Mouse (Mus musculus) gastrocnemius, postnatal 36 days (tissue): Measurements from ENCODE around the gene Mllt3. TPM values are rescaled to one million over a fixed set of nuclear protein-coding genes. Genes with fewer than 3 reads are reported as not detected.

Experiments used
- DNase-seq, 2 experiments: peaks; one replicate each; pipeline ENCODE4 v3.0.0; 2022
- intact Hi-C: fragments of 180-260 bp; cut with DNase I; formaldehyde crosslinking; loops from one replicate; pipeline ENCODE4 v1.15.1; 2025
- total RNA-seq, 2 experiments: library from RNA; stranded (reverse); gene quantifications; 2 replicates each; pipeline ENCODE4 v1.2.3; 2021

The Mllt3 gene
- total RNA-seq, 2 experiments from 2014 or later = 92.2 to 94.5 TPM

DNA sequence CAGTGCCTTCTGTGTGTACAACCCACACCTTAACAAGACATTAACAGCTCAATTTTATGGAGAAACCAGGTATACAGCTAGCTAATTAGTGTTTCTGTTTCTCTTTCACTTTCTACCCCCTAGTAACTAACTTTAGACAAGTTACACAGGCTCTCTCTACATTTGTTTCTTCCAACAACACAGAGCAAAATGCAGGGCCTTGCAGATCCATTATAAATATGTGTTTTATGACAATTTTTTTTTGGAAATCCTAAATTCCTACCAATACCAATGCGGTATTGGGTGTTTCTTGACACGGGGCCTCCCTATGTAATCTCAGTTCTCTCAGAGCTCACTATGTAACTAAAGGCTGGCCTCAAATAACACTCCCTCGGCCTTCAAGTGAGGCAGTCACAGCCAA is 139.7 kb downstream of the Mllt3 start:
- intact Hi-C loops = no loop called here
- no peak for DNase-seq

DNA sequence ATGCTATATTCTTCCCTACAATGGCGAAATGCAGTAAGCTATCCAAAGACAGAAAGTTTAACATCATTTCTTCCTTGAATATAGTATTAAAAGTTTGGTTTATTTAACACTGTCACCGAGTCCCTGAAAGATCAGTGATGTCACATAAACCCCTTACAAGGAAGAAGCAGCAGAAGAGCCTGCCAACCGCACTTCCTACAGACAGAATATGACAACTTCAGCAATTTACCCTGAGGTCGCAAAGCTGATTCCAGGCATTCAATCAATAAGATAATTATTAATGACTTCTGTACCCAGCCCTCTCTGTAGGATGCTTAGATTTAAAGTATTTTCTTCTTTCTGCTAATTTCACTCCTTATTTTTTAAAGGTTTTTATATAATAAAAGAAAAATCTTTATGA is 140.2 kb downstream of the Mllt3 start:
- intact Hi-C loops = no loop called here
- no peak for DNase-seq

DNA sequence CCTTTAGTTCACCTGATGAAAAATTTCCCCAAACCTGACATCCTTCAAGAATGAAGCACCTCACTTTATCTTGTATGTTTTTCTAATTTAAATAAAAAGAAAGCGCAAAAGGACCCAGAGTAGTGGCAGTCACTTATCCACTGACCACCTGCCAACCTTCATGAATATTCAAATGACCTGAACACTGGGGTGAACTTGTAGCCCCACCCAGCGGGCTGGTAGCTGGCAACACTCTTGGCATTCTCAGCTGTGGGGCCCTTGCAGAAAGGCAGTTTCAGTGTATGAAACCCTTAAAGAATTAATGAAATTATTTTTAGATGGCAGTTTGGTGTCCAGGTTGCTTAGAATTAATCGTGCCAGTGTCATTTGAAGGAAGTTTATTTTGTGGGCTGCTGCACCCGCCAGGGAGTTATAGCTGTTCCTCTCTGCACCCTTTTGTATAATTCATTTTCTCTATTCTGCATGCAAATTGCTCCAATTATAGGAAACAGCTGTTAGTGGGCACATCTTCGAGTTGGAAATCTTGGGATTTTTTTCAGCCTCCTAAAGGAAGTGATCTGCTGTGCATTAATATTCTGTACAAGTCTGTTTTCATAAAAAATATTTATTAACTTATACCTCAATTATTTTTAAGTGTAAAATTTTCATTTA is 149.8 kb downstream of the Mllt3 start:
- no peak for DNase-seq
- intact Hi-C loops = no loop called here

DNA sequence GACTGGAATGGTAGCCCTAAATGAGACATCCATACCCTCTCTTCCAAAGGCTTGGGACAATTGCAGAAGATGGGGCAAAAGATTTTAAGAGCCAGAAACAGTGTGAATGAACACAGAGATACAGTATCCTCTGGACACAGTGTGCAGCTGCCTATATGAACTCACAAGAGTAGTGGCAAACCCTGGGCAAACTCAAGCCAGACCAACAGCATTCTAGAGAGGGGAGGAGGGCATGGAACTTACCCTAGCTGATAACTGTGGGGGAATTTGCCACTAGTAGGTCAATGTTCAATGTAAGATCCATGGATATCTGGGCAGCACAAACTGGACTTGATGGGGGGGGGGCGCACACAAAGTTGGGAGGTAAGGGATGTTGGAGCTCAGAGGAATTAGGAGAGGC is 151.2 kb downstream of the Mllt3 start:
- DNase-seq = no peak
- intact Hi-C loops = no loop called here

DNA sequence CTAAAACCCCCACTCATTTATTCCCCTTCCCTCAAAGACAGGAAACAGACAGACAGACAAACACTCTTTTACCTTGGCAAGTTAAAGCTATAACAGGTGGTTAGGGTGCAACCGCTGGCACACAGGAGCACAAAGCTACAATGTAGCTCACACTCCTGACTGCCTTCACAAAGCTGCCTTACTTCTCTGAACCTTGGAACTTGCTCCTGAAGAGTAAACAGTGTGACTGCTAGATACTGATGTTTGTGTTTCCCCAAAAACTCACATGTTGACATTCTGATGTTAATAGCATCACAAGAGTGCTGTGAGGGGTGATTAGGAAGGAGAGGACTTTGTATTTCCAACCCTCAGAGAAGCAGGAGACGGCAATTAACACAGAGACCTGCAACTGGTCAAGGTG is 151.6 kb downstream of the Mllt3 start:
- no peak for DNase-seq
- intact Hi-C loops = no loop called here

DNA sequence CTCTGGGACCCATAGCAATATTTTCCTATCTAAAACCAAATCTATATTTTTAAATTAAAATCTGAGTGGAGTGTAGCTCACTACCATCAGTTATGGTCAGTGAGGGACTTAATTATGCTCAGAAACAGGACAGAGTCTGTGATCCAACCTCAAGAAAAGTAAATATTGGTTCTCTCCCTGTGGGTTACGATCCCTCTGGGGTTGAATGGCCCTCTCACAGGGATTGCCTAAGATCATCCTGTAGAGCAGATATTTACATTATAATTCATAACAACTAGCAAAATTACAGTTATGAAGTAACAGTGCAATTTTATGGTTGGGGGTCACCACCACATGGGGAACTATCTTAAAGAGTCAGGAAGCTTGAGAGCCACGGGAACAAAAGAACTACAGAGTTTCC is 152.9 kb downstream of the Mllt3 start:
- intact Hi-C loops = no loop called here

DNA sequence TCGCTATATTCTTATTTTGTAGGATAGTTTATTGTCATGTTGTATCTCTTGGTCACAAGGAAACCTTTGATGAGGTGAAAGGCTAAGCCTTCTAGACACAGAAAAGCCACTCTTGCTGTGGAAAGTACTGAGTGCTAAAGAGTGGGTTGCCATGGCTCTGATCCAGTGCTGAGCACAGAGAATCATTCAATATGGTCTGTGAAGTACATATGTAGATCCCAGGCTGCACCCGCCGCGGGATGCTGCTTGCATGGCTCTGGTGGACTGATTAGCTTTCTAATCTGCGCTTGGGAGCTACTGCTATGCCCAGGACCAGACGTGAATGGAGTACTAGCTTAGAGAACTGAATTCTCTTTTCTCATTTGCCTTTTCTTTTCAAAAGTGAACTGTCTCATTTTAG is 154.5 kb downstream of the Mllt3 start:
- intact Hi-C loops = no loop called here

More for the DNA sequence above, 152.9 kb downstream of the Mllt3 start:
- no peak for DNase-seq

DNA sequence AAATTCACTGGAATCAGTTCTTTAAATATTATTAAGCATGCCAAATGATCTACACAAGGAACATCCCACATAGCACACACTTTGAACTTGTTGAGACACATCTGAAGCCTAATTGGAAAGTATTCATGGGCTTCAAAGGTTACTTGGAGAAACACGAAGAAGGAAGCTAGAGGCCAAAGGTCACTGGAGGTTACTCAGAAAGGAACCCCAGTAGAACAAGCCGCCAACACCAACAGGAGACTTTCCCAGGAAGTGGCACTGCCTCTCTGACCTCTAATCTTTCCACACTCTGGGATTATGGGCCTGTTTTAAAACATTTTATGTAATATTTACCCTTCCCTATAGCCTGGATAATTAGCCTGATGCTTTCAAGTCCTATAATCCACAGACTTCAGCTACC is 162.6 kb downstream of the Mllt3 start:
- intact Hi-C loops = no loop called here
- no peak for DNase-seq

More for the DNA sequence above, 154.5 kb downstream of the Mllt3 start:
- no peak for DNase-seq

DNA sequence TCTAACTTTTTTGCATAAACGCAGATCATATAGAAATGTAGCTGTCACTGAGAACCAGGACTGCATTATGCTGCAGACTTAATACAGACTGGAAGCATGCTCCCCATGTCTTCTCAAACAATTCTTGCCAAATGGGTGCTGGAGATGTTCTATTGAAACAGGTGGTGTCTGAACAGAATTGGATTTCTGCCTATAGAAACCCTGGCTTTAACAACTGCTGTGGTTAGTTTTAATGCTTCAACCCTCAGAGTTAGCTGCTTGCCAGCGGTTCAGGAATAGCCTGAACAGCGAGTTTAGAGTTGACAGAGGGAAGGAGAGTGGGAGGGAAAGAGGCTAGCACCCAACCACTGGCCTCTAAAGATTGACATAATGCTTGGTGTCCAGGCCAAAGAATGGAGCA is 166.6 kb downstream of the Mllt3 start:
- DNase-seq = no peak
- intact Hi-C loops = no loop called here

DNA sequence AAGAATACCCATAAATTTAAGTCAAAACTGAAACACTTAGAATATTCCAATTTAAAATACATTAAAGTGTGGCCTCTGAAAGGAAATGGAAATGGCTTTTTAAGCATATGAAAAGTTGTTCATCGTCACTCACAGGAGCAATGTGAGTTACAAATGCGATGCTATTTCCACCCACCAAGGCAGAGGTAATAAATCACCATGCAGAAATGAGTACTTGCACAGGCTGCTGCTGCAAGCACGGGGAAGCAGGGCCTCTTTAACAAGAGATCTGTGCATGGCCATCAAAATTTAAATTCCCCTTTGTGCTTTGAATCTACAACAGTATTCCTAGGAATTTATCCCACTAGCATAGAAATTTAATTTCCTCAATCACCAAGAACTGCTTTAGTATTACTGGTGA is 167.3 kb downstream of the Mllt3 start:
- intact Hi-C loops = no loop called here
- DNase-seq = no peak

DNA sequence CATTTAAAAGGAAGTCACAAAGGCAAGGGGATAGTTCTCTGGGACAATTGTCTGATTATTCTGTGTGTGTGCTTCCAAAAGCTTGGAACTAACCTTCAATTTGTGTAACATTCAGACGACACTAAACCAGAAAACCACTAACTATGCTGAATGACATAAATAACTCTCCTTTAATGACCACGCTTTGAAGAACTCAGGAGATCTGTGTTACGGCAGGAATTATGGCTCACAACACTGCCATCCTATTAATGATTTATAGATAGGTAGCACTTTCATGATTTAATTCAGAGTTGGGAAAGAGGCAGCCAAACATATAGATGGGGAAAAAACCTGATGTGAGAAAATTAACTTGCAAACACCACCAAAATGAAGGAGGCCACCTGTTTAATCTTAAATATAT is 168.1 kb downstream of the Mllt3 start:
- intact Hi-C loops = no loop called here
- DNase-seq = no peak

DNA sequence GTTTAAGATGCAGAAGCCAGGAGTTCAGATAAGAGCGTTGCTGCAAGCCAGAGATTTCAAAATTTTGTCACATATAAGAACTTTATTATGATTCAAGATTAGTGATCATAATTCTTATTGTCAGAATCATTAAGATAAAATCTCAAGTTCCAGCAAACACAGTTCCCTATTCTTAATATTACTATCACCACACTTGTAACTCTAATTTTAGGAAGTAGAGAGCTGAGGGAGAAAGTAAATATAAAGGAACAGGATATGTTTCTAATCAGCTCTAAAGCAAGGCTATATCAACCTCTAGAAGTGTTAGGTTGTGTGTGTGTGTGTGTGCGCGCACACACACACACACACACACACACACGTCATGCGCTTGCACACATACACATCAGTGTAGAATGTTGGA is 170.0 kb downstream of the Mllt3 start:
- intact Hi-C loops = no loop called here

DNA sequence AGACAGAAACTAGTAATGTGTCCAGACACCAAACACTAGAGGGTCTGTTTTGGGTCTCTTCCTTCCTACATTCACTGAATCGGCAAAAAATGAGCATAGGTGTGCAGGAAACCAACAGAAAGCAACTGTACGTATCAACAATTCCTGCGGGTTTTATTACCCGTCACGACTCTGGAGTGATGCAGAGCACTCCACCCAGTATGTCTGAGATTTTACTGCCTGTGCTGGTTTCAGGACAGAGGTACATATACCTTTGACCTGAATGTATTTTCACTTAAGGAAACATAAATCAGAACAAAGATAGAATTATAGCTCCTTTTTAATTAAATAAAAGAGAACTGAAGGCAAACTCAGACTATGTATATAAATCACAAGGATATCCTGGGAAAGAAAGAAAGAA is 172.4 kb downstream of the Mllt3 start:
- no peak for DNase-seq
- intact Hi-C loops = no loop called here

More for the DNA sequence above, 170.0 kb downstream of the Mllt3 start:
- DNase-seq = no peak

DNA sequence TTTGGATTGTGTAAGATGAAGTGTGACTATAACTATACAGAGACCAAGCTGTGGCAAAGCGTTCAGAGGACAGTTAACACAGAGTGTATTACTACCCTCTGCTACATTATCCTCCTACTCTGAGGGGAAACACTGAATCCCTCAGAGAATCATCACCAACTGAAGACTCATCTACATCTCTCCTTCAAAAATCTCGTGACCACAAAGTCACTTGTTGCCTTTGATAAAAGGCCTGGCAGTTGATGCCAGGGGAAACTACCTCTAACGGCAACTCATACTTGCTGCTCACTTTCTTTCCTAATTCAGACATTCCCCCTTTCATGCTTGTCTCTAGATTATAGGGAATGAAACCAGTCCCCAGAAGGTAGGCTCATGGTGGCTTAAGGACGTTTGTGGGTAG is 174.0 kb downstream of the Mllt3 start:
- no peak for DNase-seq
- intact Hi-C loops = no loop called here

DNA sequence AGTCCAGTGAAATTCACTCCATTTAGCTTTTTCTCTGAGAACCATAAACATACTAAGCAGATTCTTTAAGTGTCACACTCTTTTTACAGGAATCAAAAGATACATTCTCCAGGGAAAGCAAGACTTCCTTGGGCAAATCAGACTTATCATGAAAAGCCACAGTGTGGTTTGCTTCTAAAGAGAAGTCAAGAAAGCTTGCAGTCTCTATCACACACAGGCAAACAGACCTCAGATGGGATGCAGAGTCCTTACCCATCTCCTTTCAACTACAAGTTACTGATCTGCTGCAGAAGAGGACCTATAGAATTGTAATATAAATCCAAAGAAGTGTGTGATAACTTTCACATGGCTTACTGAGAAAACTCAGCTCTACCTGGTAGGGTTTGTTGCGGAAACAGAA is 175.2 kb downstream of the Mllt3 start:
- intact Hi-C loops = no loop called here
- no peak for DNase-seq

DNA sequence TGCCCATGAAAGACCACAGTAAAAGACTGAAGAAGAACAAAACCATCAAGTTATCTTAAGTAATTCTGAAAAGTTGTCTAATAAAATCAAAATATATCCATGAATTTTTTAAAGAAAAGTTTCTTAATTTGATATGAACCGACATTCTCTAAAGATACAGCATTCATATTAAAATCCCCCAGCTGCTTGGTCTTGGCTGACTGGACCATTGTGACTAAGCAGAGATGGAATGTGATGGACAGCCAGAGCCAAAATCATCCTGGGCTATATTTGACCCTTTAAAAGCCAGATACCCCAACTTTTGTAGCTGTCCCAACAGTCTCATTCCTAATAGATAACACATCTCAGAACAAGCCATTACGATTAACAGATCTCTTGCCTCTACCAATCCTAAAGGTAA is 180.7 kb downstream of the Mllt3 start:
- no peak for DNase-seq
- intact Hi-C loops = no loop called here

DNA sequence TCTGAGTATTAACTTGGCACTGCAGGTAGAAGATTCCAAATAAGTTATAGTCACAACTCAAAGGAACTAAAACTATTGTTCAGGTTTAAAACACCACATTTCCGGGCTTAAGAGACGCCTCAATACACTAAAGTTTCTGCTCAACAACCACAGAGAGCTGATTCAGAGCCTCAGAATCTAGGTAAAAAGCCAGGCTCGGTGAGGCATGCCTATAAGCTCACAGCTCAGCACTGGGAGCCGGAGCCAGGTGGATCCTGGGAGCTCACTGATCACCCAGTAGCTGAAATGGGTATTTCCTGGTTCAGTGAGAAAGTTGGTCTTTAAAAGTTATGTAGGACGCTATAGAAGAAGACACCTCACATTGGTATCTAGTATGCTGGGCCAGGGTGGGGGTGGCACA is 183.1 kb downstream of the Mllt3 start:
- intact Hi-C loops = no loop called here
- no peak for DNase-seq

DNA sequence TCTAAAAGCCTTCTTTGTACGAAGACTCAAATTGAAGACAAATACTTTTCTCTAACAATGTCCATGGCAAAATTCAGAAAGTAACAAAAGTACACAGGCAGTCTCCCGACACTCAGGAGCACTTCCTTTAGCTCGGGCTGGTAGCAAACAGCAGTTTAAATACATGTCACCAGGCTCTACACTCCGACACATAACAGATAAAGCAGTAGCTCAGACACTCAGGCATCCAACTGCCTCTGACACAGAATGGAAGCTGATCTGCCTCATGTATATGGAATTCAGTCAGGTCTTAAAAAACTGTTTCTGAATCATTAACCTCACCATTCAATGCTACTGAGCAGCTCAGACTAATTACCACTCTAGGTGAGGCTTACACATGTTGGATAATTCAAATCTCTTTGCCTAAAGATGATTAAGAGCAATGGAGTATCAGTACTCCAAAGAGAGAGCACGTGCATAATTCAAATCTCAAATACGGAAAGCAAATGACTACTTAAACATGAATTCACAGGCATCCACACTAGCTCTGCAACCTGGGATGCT is 188.4 kb downstream of the Mllt3 start:
- no peak for DNase-seq
- intact Hi-C loops = no loop called here

DNA sequence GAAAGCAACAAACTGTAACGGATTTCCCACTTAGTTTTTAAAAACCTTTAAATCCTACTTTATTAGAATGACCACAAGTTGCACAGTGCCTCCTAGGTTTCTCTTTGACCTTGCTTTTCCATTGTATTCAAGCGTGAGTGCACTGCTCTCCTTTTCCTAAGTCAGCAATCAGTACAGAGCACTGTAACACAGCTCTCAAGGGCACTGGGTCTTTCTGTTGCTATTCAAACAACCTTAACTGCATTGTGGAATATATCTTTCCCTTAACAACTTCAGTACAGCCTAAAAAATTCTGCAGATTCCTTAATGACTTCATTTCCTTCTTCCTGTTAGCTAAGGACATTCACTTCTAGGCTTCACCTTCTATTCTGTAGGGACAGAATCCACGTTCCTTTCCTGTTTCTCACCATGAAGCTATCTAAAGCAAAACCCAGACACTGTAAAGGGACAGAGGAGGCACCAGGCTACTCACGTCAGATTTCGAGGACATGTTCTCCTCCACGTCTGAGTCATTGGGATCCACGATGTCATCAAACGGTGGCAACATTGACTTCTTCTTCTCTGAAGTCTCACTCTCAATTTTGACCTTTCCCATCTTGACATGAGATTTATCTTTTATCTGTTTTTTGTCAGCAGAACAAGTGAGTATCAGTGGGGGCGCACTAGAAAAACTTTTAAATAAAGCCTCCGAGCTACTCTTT is 192.8 kb downstream of the Mllt3 start:
- intact Hi-C loops = no loop called here
- no peak for DNase-seq

DNA sequence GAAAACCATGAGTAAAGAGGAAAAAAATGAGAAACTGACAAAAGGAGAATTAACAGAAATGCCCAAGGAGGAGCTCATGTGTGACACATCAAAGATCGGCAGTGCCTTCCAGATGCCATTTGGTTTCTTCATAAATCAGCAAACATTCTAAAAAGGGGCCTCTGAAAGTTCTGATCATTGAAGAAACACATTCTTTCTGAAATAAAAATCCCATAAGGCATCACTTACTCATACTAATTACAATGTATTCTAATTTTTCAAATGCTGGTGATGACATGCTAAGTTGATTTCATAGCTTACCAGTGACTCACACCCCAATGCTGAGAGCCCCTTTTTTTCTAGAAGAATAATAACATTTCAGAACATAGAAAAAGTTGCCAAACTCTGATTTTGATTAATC is 194.4 kb downstream of the Mllt3 start:
- intact Hi-C loops = no loop called here
- DNase-seq = no peak

DNA sequence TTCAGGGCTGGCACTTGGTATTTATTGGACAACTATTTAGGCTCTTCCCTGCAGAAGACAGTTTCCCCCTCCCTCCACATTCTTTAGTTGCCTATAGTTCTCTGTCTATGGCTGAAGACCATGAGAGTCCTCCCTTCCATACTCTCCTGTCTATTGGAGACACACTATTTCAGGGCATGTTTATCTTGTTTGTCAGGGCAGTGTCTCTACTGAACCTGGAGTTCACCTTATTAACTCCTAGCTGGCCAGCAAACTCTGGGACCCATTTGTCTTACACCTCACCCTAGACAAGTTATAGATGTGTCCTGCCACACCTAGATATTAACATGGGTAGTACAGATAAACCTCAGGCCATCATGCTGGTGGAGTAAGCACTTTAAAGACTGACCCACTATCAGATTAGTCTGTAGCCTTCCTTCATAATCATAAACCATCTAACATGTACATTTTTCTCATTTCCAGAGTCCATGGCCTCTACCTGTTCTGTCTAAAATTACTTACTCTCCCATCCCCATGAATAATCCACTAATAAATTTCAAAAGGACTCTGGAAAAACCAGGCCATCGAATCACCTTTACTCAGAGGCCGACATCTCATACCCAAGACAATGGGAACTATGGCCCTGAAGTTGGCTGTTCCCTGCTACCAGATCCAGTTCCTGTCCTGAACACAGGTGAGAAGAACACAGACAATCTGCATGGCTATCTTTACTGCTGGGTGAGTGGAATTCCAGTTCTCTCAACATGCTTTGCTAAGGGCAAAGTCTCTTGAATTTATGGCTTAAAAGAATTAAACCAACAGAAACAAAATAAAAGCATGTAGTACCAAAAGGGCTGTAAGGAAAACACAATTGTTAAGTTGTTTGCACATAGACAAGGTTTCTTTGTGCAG is 195.4 kb downstream of the Mllt3 start:
- DNase-seq = no peak
- intact Hi-C loops = no loop called here
